Mouse (Mus musculus) embryo, embryonic 10 days (tissue): ENCODE measurements at regions not wholly inside any gene's neighbourhood (a gene's known extent, or its start where the extent isn't known, plus 50 kb on each side); places are given as distances from the start of the nearest gene placed in this dataset.

Experiments used
- DNase-seq: peaks from one replicate; pipeline ENCODE4 v3.0.0-alpha.2; 2015; ENCODE audit warnings: low spot score

GRCm38 (mm10) chr6:100973366-100974090 is 140.1 kb downstream of the Ppp4r2 start:
- DNase-seq, result no peak

GRCm38 (mm10) chr6:100974716-100975115 is 141.3 kb downstream of the Ppp4r2 start:
- no peak for DNase-seq

- peak; percentile 72 for DNase-seq
Observed at GRCm38 (mm10) chr6:100975835-100976234, 142.4 kb downstream of the Ppp4r2 start.

- DNase-seq, result no peak
Observed at GRCm38 (mm10) chr6:100977201-100977691, 143.8 kb downstream of the Ppp4r2 start.

GRCm38 (mm10) chr6:100978113-100978512 is 144.7 kb downstream of the Ppp4r2 start:
- no peak for DNase-seq

GRCm38 (mm10) chr6:100978727-100979460 is 145.5 kb downstream of the Ppp4r2 start:
- no peak for DNase-seq

GRCm38 (mm10) chr6:100980156-100980555 is 146.7 kb downstream of the Ppp4r2 start:
- DNase-seq, result no peak

- no peak for DNase-seq
Observed at GRCm38 (mm10) chr6:100984861-100985260, 151.4 kb downstream of the Ppp4r2 start.

GRCm38 (mm10) chr6:100985334-100985937 is 152.0 kb downstream of the Ppp4r2 start:
- no peak for DNase-seq

- no peak for DNase-seq
Observed at GRCm38 (mm10) chr6:100988521-100988920, 155.1 kb downstream of the Ppp4r2 start.

GRCm38 (mm10) chr6:100993421-100993820 is 160.0 kb downstream of the Ppp4r2 start:
- DNase-seq, result no peak

GRCm38 (mm10) chr6:100995874-100996560 is 162.6 kb downstream of the Ppp4r2 start:
- no peak for DNase-seq

- DNase-seq, result no peak
Observed at GRCm38 (mm10) chr6:100998285-100998684, 164.9 kb downstream of the Ppp4r2 start.

- DNase-seq, result no peak
Observed at GRCm38 (mm10) chr6:101003901-101004300, 170.5 kb downstream of the Ppp4r2 start.

GRCm38 (mm10) chr6:101021650-101022049 is 188.2 kb downstream of the Ppp4r2 start:
- DNase-seq, result no peak

GRCm38 (mm10) chr6:101025816-101026215 is 192.4 kb downstream of the Ppp4r2 start:
- no peak for DNase-seq

- DNase-seq, result peak; percentile 19
Observed at GRCm38 (mm10) chr6:101027462-101027861, 194.0 kb downstream of the Ppp4r2 start.

GRCm38 (mm10) chr6:101029436-101029835 is 196.0 kb downstream of the Ppp4r2 start:
- DNase-seq, result no peak

- no peak for DNase-seq
Observed at GRCm38 (mm10) chr6:101030451-101031125, 197.2 kb downstream of the Ppp4r2 start.

- no peak for DNase-seq
Observed at GRCm38 (mm10) chr6:101046755-101047154, 213.3 kb downstream of the Ppp4r2 start.

GRCm38 (mm10) chr6:101047195-101047594 is 213.8 kb downstream of the Ppp4r2 start:
- DNase-seq, result no peak

GRCm38 (mm10) chr6:101048431-101048830 is 215.0 kb downstream of the Ppp4r2 start:
- DNase-seq, result no peak
